Mouse (Mus musculus) MEL (cell line): ENCODE measurements around the gene Guca2a.

Experiments
- CTCF ChIP-seq, 3 experiments: IDR thresholded peaks in 2 of 3; conservative IDR thresholded peaks in 1 of 3; 2 replicates each; pipeline ENCODE4 v1.5.1; 2011 to 2012; ENCODE audit warnings: low read length in 3 of 3, low read depth in 2 of 3, mild to moderate bottlenecking in 2 of 3, improper control_type of control experiment in 1 of 3, inconsistent platforms in 1 of 3, mixed read lengths in 1 of 3, moderate library complexity in 1 of 3; ENCODE audit not compliant: control insufficient read depth in 1 of 3, insufficient read depth in 1 of 3, poor library complexity in 1 of 3, severe bottlenecking in 1 of 3
- GATA1 ChIP-seq: IDR thresholded peaks from 2 replicates; pipeline ENCODE4 v1.6.1; 2011; ENCODE audit warnings: low read depth, low read length, improper control_type of control experiment
- MXI1 ChIP-seq: IDR thresholded peaks from 2 replicates; pipeline ENCODE4 v1.6.1; 2011; ENCODE audit warnings: mild to moderate bottlenecking, low read depth, low read length, improper control_type of control experiment
- POLR2AphosphoS2 ChIP-seq: IDR thresholded peaks from 2 replicates; pipeline ENCODE4 v1.6.1; 2011; ENCODE audit warnings: low read length, improper control_type of control experiment

DNA sequence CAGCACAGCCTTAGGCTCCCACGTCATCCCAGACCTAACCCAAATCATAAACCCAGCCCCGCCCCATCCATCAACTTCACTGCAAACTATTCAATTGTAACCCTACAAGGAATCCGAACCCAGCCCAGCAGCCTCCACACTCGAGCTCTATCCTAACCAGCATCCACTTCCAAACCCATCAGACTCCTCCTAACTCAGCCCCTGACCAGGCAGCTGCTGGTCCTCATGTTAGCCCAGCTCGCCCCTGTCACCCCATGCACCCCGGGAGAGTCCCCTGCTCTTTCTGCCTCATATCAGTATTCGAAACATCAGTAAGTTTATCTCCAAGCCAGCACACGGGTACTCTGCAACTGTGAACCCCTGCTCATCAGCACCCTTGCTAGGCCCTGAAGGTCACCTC lies 1.8 kb upstream of the Guca2a start:
- TF ChIP-seq MXI1 = no peak
- no peak for TF ChIP-seq GATA1
- TF ChIP-seq POLR2AphosphoS2 = no peak
- TF ChIP-seq CTCF (IDR thresholded peaks at IDR 0.05 in 2 of 3, conservative IDR thresholded peaks at IDR 0.05 in 1 of 3; ENCODE audit: control insufficient read depth in 1 of 3, insufficient read depth in 1 of 3, low read depth in 2 of 3, low read length in 3 of 3, poor library complexity in 1 of 3, severe bottlenecking in 1 of 3) = no peak
